28 mouse cellular contexts compared by ENCODE assay signal in the genomic region with DNA sequence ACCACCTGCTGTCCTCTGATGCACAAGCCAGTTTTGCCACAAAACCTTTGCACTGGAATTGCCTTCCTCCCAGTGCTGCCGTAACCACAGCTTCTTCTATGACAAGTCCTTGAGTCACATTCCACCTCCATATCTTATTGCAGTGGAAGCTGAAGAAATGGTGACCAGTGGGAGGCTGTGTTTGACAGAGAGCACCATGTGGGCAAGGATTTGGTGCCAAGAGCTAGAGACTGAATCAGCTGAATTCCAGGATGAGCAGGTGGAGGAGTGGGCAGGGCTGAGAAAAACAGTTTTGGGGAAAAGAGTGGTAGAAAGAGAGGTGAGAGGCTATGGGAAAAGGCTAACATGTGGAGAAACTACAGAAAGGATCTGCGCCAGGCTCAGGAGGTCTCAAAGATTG. TPM values are rescaled to one million over a fixed set of nuclear protein-coding genes. Genes with fewer than 3 reads are reported as not detected.
DNase-seq lines count a peak whose midpoint lies in the region; TF ChIP-seq lines count a peak whose summit lies in the region.
"Had no signal": no experiment of that assay in that cellular context is flagged by ENCODE, and none has a peak within 500 bp of the region (broad histone marks: within the 10 kb centered on the region; RNA-seq: fewer than 3 reads in every experiment).

No protein-coding gene starts in this region.

- H3K27ac ChIP-seq in layer of hippocampus, adult 2 months, result peak overlapping the region; percentile 62; the same call in 1 of the 2 replicates
- H3K27ac ChIP-seq: forebrain, embryonic 13.5 days; hindbrain, embryonic 10.5 days; intestine, embryonic 15.5 days; limb, embryonic 12.5 days; liver, embryonic 15.5 days; midbrain, embryonic 15.5 days had no signal

- TF ChIP-seq CTCF in layer of hippocampus, adult 2 months (conservative IDR thresholded peaks at IDR 0.05), result no peak

- intact Hi-C loops in left cerebral cortex, postnatal 25 days (cut with DNase I), result no loop called here
- intact Hi-C loops in left cerebral cortex, postnatal 10 days (cut with DNase I), result no loop called here

- no peak overlapping the region for H3K4me3 ChIP-seq in layer of hippocampus, adult 2 months
- H3K4me3 ChIP-seq: forebrain, embryonic 13.5 days; hindbrain, embryonic 10.5 days; intestine, embryonic 15.5 days; limb, embryonic 12.5 days; liver, embryonic 15.5 days; midbrain, embryonic 15.5 days had no signal

- DNase-seq in layer of hippocampus, adult 2 months (ENCODE audit: low spot score in 2 of 2), result peak in 1 of 2 experiments; percentile 76
- DNase-seq in layer of hippocampus, postnatal 14 days (ENCODE audit: low spot score in 2 of 2), result no peak
- peak; percentile 65 to 96 for DNase-seq in left cerebral cortex, postnatal 25 days (ENCODE audit: low spot score in 2 of 2)
- no peak for DNase-seq in left cerebral cortex, postnatal 10 days (ENCODE audit: extremely low spot score in 1 of 2, low spot score in 2 of 2)
- DNase-seq in frontal cortex, postnatal 36 days (ENCODE audit: low spot score in 2 of 2), result peak; percentile 73 to 88
- DNase-seq in right cerebral cortex, postnatal 36 days (ENCODE audit: low spot score in 2 of 2), result peak; percentile 73 to 86
- no peak for DNase-seq in spleen, adult 12 weeks (ENCODE audit: low spot score)
- DNase-seq: adrenal gland, postnatal 25 days; B cell, adult 2 months; cerebellum, postnatal 25 days; gastrocnemius, postnatal 14 days; heart, postnatal 14 days; kidney, adult 2 months; kidney, postnatal 36 days; lung, embryonic 14.5 days; lung, postnatal 14 days; thymus, postnatal 4 days had no signal

RNA-seq across cellular contexts. Expression of a gene that starts 17.6 kb away (rescaled TPM):
- total RNA-seq in layer of hippocampus, adult 2 months (2021), result 100 to 1,000 TPM; 666 to 670 TPM
- 100 to 1,000 TPM; 771 to 772 TPM for total RNA-seq in layer of hippocampus, postnatal 14 days (2021)
- total RNA-seq in left cerebral cortex, postnatal 25 days (2021), result 100 to 1,000 TPM; 621 to 622 TPM
- 100 to 1,000 TPM; 667 to 674 TPM for total RNA-seq in left cerebral cortex, postnatal 10 days (2021)

RNA-seq across cellular contexts. Expression of a gene that starts 18.4 kb away (rescaled TPM):
- total RNA-seq in layer of hippocampus, adult 2 months (2021), result not detected
- not detected for total RNA-seq in layer of hippocampus, postnatal 14 days (2021)
- not detected for total RNA-seq in left cerebral cortex, postnatal 25 days (2021)
- not detected for total RNA-seq in left cerebral cortex, postnatal 10 days (2021)
- total RNA-seq: adrenal gland, adult 18-20 months; adrenal gland, postnatal 25 days; gastrocnemius, postnatal 14 days; granulocyte monocyte progenitor cell, adult 5-6 weeks; heart, postnatal 14 days; left cerebral cortex, adult 8-10 months; liver, adult 2 months; neutrophil, adult 5-6 weeks had no signal

Comparison
In these comparisons a context has a peak if more than half of its experiments do, and no peak if none do; other contexts are left out.
1. DNase-seq: peak in left cerebral cortex, postnatal 25 days (2 of 2), frontal cortex, postnatal 36 days (2 of 2) and right cerebral cortex, postnatal 36 days (2 of 2); none in layer of hippocampus, postnatal 14 days (0 of 2), left cerebral cortex, postnatal 10 days (0 of 2) and spleen, adult 12 weeks (single experiment).